Mouse (Mus musculus): ENCODE measurements around the gene Secisbp2l.

The Secisbp2l gene

DNA sequence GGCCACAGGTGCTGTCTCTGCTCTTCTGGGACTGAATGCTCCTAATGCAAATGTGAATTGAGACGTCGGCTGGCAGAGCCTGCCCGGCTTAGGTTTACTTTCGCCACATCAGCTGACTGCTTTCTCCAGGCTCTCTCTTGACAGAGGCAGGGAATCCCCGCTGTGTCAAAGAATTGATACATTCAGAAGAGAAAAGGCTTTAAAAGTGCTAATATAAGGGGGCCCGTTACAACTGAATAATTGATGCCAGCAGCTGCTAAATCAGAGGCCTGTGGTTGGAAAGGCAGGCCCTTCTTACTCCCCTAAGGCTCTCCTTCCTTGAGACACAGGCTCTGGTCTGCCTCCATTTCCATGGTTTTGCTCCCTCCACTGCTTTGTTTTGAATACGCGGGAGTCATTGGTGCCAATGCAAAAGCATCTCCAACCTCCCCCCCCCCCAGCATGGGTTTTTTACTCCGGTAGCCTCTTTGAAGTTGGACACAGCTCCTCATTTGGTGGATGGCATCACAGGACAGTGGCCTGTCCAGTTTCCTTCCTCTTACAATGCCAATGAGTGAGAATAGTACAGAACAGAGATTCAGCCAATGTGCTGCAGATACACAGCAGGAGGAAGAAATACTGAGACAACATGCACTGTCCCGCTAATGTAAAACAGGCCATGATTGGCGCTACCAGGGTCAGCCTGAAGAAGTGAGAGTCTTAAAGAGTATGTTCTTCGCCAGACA lies 77.6 kb downstream of the Secisbp2l start:
- DNase-seq = no peak

DNA sequence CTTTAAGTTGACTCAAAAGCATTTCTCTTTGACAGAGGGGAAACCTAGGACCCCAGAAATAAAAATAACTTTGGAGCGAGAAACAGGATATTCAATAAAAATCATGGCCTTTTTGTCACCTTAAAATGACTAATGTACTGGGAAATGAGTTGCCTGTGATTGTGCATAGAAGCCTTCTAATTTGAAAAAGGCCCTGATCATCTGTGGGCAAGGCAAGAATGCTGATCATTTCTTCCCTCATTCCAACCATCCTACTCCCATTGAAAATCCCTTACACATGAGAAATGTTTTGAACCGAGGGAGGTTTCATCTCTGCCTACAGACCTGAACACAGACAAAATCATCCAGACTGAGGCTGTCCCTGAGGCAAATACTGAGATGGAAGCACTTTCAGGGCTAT lies 79.8 kb downstream of the Secisbp2l start:
- DNase-seq = no peak

DNA sequence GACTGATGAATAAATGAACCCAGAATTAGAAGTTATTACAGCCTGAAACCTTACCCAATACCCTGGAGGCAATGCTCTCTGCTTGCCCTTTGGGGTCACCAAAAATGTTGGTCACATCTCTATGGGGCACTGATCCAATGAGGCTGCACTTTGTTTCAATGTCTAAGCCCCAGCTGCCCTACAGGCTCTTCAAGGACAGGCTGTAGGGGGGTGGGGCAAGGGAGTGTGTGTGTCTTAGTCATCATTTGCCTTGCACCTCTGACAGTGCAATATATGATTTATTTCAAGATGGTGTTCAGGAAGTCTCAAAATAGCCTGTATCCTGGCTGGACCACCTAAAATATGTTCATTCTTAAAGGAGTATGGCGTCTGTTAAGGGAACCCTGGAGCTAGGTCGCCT lies 81.1 kb downstream of the Secisbp2l start:
- no peak for DNase-seq

DNA sequence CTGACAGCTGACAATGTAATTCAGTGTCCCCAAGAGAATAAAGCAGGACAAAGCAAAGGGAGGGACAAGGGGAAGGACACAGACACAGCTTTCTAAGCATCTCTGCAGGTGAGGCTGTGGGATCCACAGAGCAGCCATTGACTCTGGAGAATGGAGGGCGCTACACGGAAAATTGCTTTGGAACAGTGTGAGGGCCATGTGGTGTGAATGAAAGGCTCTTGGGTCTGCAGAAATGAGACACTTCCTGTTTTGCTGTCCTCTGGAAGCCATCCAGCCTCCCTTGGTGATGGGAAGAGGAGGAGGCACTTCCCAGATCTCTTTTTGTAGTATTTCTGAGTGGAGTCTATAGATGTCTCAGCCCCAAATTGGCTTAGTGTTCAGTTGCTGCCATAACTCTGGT lies 86.5 kb downstream of the Secisbp2l start:
- DNase-seq = no peak

DNA sequence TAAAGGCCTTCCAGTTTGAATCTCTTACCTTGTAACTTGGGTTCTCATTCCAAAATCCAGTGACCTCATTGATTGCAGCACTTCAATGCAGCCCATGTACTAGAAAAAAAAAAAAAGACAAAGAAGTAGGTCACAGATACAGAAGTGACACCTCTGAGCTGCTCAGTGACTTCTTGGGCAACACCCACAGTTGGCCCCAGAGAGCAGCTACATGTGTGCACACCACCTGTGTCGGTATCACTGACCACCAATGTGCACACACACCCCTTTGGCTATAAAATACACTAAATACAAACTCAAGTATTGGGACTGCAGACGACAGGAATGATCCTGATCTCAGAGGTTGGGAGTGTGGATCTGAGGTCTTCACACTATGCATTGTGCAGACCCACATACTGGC lies 87.9 kb downstream of the Secisbp2l start:
- DNase-seq = no peak

DNA sequence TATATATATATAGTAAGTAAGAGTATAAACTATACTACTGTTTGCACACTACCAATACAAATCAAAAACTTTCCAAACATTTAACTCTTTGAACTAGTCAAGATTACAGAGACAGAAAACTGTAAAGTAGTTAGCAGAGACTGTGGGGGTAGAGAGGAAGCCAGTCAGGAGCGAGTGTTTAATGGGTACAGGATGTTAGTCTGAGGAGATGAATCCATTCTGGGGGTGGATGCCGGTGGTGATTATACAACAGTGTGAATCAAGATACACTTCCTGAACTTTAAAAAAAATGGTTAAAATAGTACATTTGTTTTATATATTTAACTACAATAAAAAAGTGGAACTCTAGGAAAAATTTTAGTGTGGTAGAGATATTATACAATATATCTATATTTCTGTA lies 90.7 kb downstream of the Secisbp2l start:
- DNase-seq = peak; percentile 56

Measured in right cerebral cortex, adult 18-20 months (tissue).